Mouse (Mus musculus) brain, embryonic 14.5 days (tissue): ENCODE data around the gene Scml4.

Source experiments
- CTCF ChIP-seq: fragments of 200-500 bp; IDR thresholded peaks from 2 replicates; pipeline ENCODE4 v1.5.1; 2012; ENCODE audit warnings: inconsistent platforms, mild to moderate bottlenecking, moderate library complexity, borderline replicate concordance; ENCODE audit not compliant: insufficient read depth, insufficient read length; ENCODE audit errors: extremely low read depth
- POLR2A ChIP-seq: fragments of 200-500 bp; IDR thresholded peaks from 2 replicates; pipeline ENCODE4 v1.6.1; 2012; ENCODE audit warnings: mild to moderate bottlenecking, inconsistent platforms, borderline replicate concordance; ENCODE audit not compliant: poor library complexity, insufficient read depth, insufficient read length, severe bottlenecking; ENCODE audit errors: extremely low read depth

GRCm38 (mm10) chr10:42868416-42868815 is 8.2 kb downstream of the Scml4 start:
- no peak for TF ChIP-seq CTCF
- TF ChIP-seq POLR2A, result no peak
